Mouse (Mus musculus) right cerebral cortex, postnatal 36 days (tissue): Measurements from ENCODE around the gene Fat1.

Experiments
- DNase-seq, 2 experiments: peaks; one replicate each; pipeline ENCODE4 v3.0.0; 2022; ENCODE audit warnings: low spot score in 2 of 2, mixed read lengths in 1 of 2

Fat1 gene

GRCm38 (mm10) chr8:44934850-44935497, at the start of gene Fat1:
Gene Fat1, plus strand, starts transcription at chr8:44935447.
- peak; percentile 54 to 59 for DNase-seq

GRCm38 (mm10) chr8:44894626-44895025, 40.6 kb upstream of the Fat1 start:
- no peak for DNase-seq

GRCm38 (mm10) chr8:44899575-44899991, 35.7 kb upstream of the Fat1 start:
- DNase-seq: no peak

GRCm38 (mm10) chr8:44911126-44911903, 23.9 kb upstream of the Fat1 start:
- no peak for DNase-seq

- DNase-seq: no peak
Observed at GRCm38 (mm10) chr8:44919487-44920082, 15.7 kb upstream of the Fat1 start.

- DNase-seq: no peak
Observed at GRCm38 (mm10) chr8:44920379-44921032, 14.7 kb upstream of the Fat1 start.

- no peak for DNase-seq
Observed at GRCm38 (mm10) chr8:44924995-44925394, 10.3 kb upstream of the Fat1 start.

- no peak for DNase-seq
Observed at GRCm38 (mm10) chr8:44930058-44930457, 5.2 kb upstream of the Fat1 start.

GRCm38 (mm10) chr8:44932546-44933342, 2.5 kb upstream of the Fat1 start:
- DNase-seq: no peak

- no peak for DNase-seq
Observed at GRCm38 (mm10) chr8:44933478-44933877, 1.8 kb upstream of the Fat1 start.

GRCm38 (mm10) chr8:44934416-44934815, 831 bp upstream of the Fat1 start:
- no peak for DNase-seq

GRCm38 (mm10) chr8:44935741-44936140, 494 bp downstream of the Fat1 start:
- DNase-seq: peak; percentile 78 to 81

GRCm38 (mm10) chr8:44936481-44936961, 1.3 kb downstream of the Fat1 start:
- DNase-seq: no peak

GRCm38 (mm10) chr8:44937141-44937825, 2.0 kb downstream of the Fat1 start:
- peak; percentile 50 to 52 for DNase-seq

- DNase-seq: peak; percentile 78 to 83
Observed at GRCm38 (mm10) chr8:44937905-44938642, 2.8 kb downstream of the Fat1 start.

- no peak for DNase-seq
Observed at GRCm38 (mm10) chr8:44938643-44938979, 3.4 kb downstream of the Fat1 start.

GRCm38 (mm10) chr8:44945577-44945976, 10.3 kb downstream of the Fat1 start:
- no peak for DNase-seq

- no peak for DNase-seq
Observed at GRCm38 (mm10) chr8:44948597-44948996, 13.3 kb downstream of the Fat1 start.

- no peak for DNase-seq
Observed at GRCm38 (mm10) chr8:44960455-44960854, 25.2 kb downstream of the Fat1 start.

- DNase-seq: no peak
Observed at GRCm38 (mm10) chr8:44960906-44961305, 25.7 kb downstream of the Fat1 start.
